Mouse (Mus musculus): ENCODE results near the gene Schip1. TPM values are rescaled to one million over a fixed set of nuclear protein-coding genes. Genes with fewer than 3 reads are reported as not detected.

Gene Schip1
- polyA plus RNA-seq, 1 experiment from 2014 or later: 73.7 TPM

- ATAC-seq (ENCODE audit: insufficient number of reproducible peaks, insufficient read depth, low FRiP score, low read depth): no peak
- H3K4me2 ChIP-seq (ENCODE audit: low read length): no peak overlapping the region
Measured at GRCm38 (mm10) chr3:68675216-68675835, 610.7 kb downstream of the Schip1 start.

More at GRCm38 (mm10) chr3:68675216-68675835, 610.7 kb downstream of the Schip1 start:
- peaks cover 5 to 9% of the 10 kb centered on the region in 2 experiments; a peak in 3 of 4 replicates for H3K4me1 ChIP-seq (ENCODE audit: control insufficient read depth in 2 of 2, insufficient read depth in 2 of 2, low read length in 2 of 2)
- 0 out of 2 replicates have a peak, but pooled peaks cover 3% of the 10 kb centered on the region for H3K9me3 ChIP-seq (ENCODE audit: control insufficient read depth, low read length)
- H3K36me3 ChIP-seq (ENCODE audit: control insufficient read depth, insufficient read depth, low read length): no peaks in the 10 kb centered on the region
- no peak overlapping the region for H3K27ac ChIP-seq (replicated peaks in 1 of 2; ENCODE audit: control insufficient read depth in 1 of 2, insufficient read depth in 1 of 2, low read depth in 2 of 2, low read length in 2 of 2)
- no peak overlapping the region for H3K9ac ChIP-seq (ENCODE audit: low read length)
- WGBS: 80% methylated on average over 12 of the region's 12 CpGs
- H3K4me3 ChIP-seq (ENCODE audit: control insufficient read depth in 1 of 2, insufficient read depth in 1 of 2, low read depth in 1 of 2, low read length in 2 of 2): no peak overlapping the region
- no peaks in the 10 kb centered on the region for H3K27me3 ChIP-seq (ENCODE audit: control insufficient read depth, insufficient read depth, low read length)

Other genes starting within 250 kb of the Schip1 start
- not detected in 2 replicates for gene Iqcj, start 172.6 kb upstream of the Schip1 start, polyA plus RNA-seq (2014; fragmentation: Nextera tagmentation; extraction: Ambion mirVana)
- gene Iqschfp, start 172.6 kb upstream of the Schip1 start, polyA plus RNA-seq (2014; fragmentation: Nextera tagmentation; extraction: Ambion mirVana): not detected in 2 replicates